9 mouse cellular contexts compared by ENCODE assay signal in the genomic region with DNA sequence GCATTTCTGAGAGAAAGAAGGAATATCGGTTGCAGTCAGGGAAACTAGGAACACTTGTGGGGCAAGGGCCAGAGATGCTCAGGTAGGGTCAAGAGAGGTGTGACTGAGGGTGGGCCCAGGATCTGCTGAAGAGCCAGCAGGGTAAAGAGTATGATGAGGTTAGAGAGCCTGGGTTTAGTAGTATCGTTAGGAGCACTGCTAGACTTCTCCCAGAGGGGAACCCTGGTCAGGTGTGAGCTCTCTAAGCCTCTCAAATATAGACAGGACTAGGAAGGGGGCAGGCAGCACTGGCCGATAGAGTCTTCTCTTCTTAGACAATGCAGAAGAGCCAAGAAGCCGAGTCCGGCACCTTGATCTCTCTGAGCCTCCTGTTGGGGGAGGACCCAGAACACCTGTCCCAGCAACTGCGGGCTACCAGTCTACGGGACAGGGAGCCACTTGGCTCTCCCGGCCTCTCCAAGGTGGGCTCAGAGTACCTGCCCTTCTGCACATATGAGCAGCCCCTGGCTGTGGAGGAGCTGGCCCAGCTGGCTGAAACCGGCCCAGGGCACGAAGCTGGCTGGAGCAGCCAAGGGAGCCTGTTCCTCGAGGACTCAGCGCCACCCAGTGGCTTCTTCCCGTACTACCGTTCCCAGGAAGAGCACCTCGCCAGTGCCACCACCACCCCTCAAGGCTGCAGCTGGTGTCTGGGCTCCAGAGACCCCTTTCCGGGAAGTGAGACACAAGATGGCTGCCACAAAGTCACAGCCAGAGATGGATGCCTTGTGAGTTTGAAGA. TPM values are rescaled to one million over a fixed set of nuclear protein-coding genes. Genes with fewer than 3 reads are reported as not detected.
DNase-seq lines count a peak whose midpoint lies in the region; ATAC-seq lines count a peak whose summit lies in the region.
"Had no signal": no experiment of that assay in that cellular context is flagged by ENCODE, and none has a peak within 500 bp of the region (broad histone marks: within the 10 kb centered on the region; RNA-seq: fewer than 3 reads in every experiment).

No protein-coding gene starts in this region.

- H3K27me3 ChIP-seq in forebrain, embryonic 16.5 days (replicated peaks; ENCODE audit: control insufficient read depth, insufficient read depth, low read length): peaks cover 4% of the 10 kb centered on the region; the same call in 1 of the 2 replicates
- H3K27me3 ChIP-seq in hindbrain, embryonic 13.5 days: peaks cover 50% of the 10 kb centered on the region

- no peak overlapping the region for H3K9ac ChIP-seq in forebrain, embryonic 16.5 days (replicated peaks; ENCODE audit: low read depth, low read length)
- no peak overlapping the region for H3K9ac ChIP-seq in hindbrain, embryonic 13.5 days
- H3K9ac ChIP-seq: heart, embryonic 13.5 days had no signal

- no peak overlapping the region for H3K4me2 ChIP-seq in forebrain, embryonic 16.5 days (ENCODE audit: low read length)
- no peak overlapping the region for H3K4me2 ChIP-seq in hindbrain, embryonic 13.5 days
- H3K4me2 ChIP-seq: heart, embryonic 13.5 days had no signal

- DNase-seq in Muller cell, postnatal 12 days (ENCODE audit: inconsistent ontology term): peak; percentile 60
- DNase-seq in cerebellum, adult 11 months: peak; percentile 66
- DNase-seq in layer of hippocampus, postnatal 36 days: peak; percentile 61 to 63
- DNase-seq in right cerebral cortex, postnatal 36 days (ENCODE audit: low spot score in 2 of 2): peak; percentile 31 to 49

- H3K36me3 ChIP-seq in forebrain, embryonic 16.5 days (ENCODE audit: control insufficient read depth, insufficient read depth): no peaks in the 10 kb centered on the region
- H3K36me3 ChIP-seq in hindbrain, embryonic 13.5 days: no peaks in the 10 kb centered on the region
- H3K36me3 ChIP-seq: heart, embryonic 13.5 days had no signal

- peaks cover 8% of the 10 kb centered on the region for H3K4me1 ChIP-seq in forebrain, embryonic 16.5 days (replicated peaks; ENCODE audit: control insufficient read depth, insufficient read depth, low read length)
- H3K4me1 ChIP-seq in hindbrain, embryonic 13.5 days (replicated peaks): peaks cover 13% of the 10 kb centered on the region
- H3K4me1 ChIP-seq: heart, embryonic 13.5 days had no signal

- WGBS in forebrain, embryonic 16.5 days: 29% methylated on average over 16 of the region's 16 CpGs
- 32% methylated on average over 16 of the region's 16 CpGs for WGBS in hindbrain, embryonic 13.5 days

- no peaks in the 10 kb centered on the region for H3K9me3 ChIP-seq in forebrain, embryonic 16.5 days (ENCODE audit: control insufficient read depth, low read length)
- H3K9me3 ChIP-seq in hindbrain, embryonic 13.5 days: no peaks in the 10 kb centered on the region
- H3K9me3 ChIP-seq: heart, embryonic 13.5 days had no signal

- H3K4me3 ChIP-seq in forebrain, embryonic 16.5 days (replicated peaks; ENCODE audit: low read length): no peak overlapping the region
- H3K4me3 ChIP-seq in hindbrain, embryonic 13.5 days: no peak overlapping the region
- H3K4me3 ChIP-seq: heart, embryonic 13.5 days had no signal

- peak; percentile 53 for ATAC-seq in forebrain, embryonic 16.5 days
- peak; percentile 55 for ATAC-seq in hindbrain, embryonic 13.5 days (ENCODE audit: low FRiP score)
- ATAC-seq in megakaryocyte, adult 5-6 weeks (ENCODE audit: poor library complexity, severe bottlenecking): peak; percentile 47
- ATAC-seq in erythroid progenitor cell, adult 5-6 weeks (replicated peaks; ENCODE audit: low FRiP score, poor library complexity, severe bottlenecking): no peak; the same call in 1 of the 2 replicates

- H3K27ac ChIP-seq in forebrain, embryonic 16.5 days (ENCODE audit: low read length): no peak overlapping the region
- H3K27ac ChIP-seq in hindbrain, embryonic 13.5 days: no peak overlapping the region
- H3K27ac ChIP-seq: heart, embryonic 13.5 days had no signal

RNA-seq across cellular contexts. Expression of gene Gm3045, which starts 2.5 kb away (rescaled TPM):
- polyA plus RNA-seq in forebrain, embryonic 16.5 days (2015; fragmentation: Nextera tagmentation; extraction: Ambion mirVana): not detected in 2 replicates
- polyA plus RNA-seq in hindbrain, embryonic 13.5 days (2015; fragmentation: Nextera tagmentation; extraction: Ambion mirVana): not detected in 2 replicates
- total RNA-seq in layer of hippocampus, postnatal 36 days (2021): not detected
- not detected in 2 replicates for total RNA-seq in megakaryocyte, adult 5-6 weeks (2015)
- total RNA-seq in megakaryocyte, adult 5-6 weeks (2017): not detected in 2 replicates
- not detected in 2 replicates for total RNA-seq in erythroid progenitor cell, adult 5-6 weeks (2015; ENCODE audit: low replicate concordance)
- not detected in 2 replicates for total RNA-seq in erythroid progenitor cell, adult 5-6 weeks (2017; ENCODE audit: low replicate concordance)
- polyA plus RNA-seq: heart, embryonic 13.5 days had no signal

RNA-seq across cellular contexts. Expression of gene Slc25a48, which starts 9.2 kb away (rescaled TPM):
- not detected in 2 replicates for polyA plus RNA-seq in forebrain, embryonic 16.5 days (2015; fragmentation: Nextera tagmentation; extraction: Ambion mirVana)
- not detected in 2 replicates for polyA plus RNA-seq in hindbrain, embryonic 13.5 days (2015; fragmentation: Nextera tagmentation; extraction: Ambion mirVana)
- total RNA-seq in layer of hippocampus, postnatal 36 days (2021): under 1 TPM in 1 of 2 experiments, not detected in 1; 0.10 TPM
- total RNA-seq in megakaryocyte, adult 5-6 weeks (2015): not detected in 2 replicates
- total RNA-seq in megakaryocyte, adult 5-6 weeks (2017): not detected in 2 replicates
- total RNA-seq in erythroid progenitor cell, adult 5-6 weeks (2015; ENCODE audit: low replicate concordance): not detected in 2 replicates
- not detected in 2 replicates for total RNA-seq in erythroid progenitor cell, adult 5-6 weeks (2017; ENCODE audit: low replicate concordance)

RNA-seq across cellular contexts. Expression of gene Il9, which starts 53.1 kb away (rescaled TPM):
- not detected in 2 replicates for polyA plus RNA-seq in forebrain, embryonic 16.5 days (2015; fragmentation: Nextera tagmentation; extraction: Ambion mirVana)
- polyA plus RNA-seq in hindbrain, embryonic 13.5 days (2015; fragmentation: Nextera tagmentation; extraction: Ambion mirVana): not detected in 2 replicates
- not detected for total RNA-seq in layer of hippocampus, postnatal 36 days (2021)
- not detected in 2 replicates for total RNA-seq in megakaryocyte, adult 5-6 weeks (2015)
- total RNA-seq in megakaryocyte, adult 5-6 weeks (2017): not detected in 2 replicates
- not detected in 2 replicates for total RNA-seq in erythroid progenitor cell, adult 5-6 weeks (2015; ENCODE audit: low replicate concordance)
- total RNA-seq in erythroid progenitor cell, adult 5-6 weeks (2017; ENCODE audit: low replicate concordance): not detected in 2 replicates
- polyA plus RNA-seq: heart, embryonic 13.5 days had no signal
